Mouse (Mus musculus) hindbrain, embryonic 10.5 days (tissue): Measurements from ENCODE around the gene 1810010H24Rik. TPM values are rescaled to one million over a fixed set of nuclear protein-coding genes. Genes with fewer than 3 reads are reported as not detected.

Source experiments
- DNase-seq: peaks from one replicate; pipeline ENCODE4 v3.0.0-alpha.2; 2017; ENCODE audit warnings: low spot score
- H3K27ac ChIP-seq: fragments of 300-500 bp; sonication (generic); 2 replicates; pipeline ENCODE4 v1.5.1; 2016; ENCODE audit warnings: mild to moderate bottlenecking, moderate library complexity
- H3K27me3 ChIP-seq: fragments of 300-500 bp; sonication (generic); 2 replicates; pipeline ENCODE4 v1.6.1; 2016; ENCODE audit warnings: mild to moderate bottlenecking; ENCODE audit not compliant: poor library complexity, insufficient read depth, severe bottlenecking
- H3K36me3 ChIP-seq: fragments of 300-500 bp; sonication (generic); 2 replicates; pipeline ENCODE4 v1.6.1; 2016; ENCODE audit warnings: mild to moderate bottlenecking, moderate library complexity
- H3K4me1 ChIP-seq: fragments of 300-500 bp; sonication (generic); replicated peaks from 2 replicates; pipeline ENCODE4 v1.6.1; 2016; ENCODE audit warnings: mild to moderate bottlenecking
- H3K4me3 ChIP-seq: fragments of 300-500 bp; sonication (generic); 2 replicates; pipeline ENCODE4 v1.5.1; 2016; ENCODE audit warnings: mild to moderate bottlenecking, moderate library complexity
- H3K9me3 ChIP-seq: fragments of 300-500 bp; sonication (generic); 2 replicates; pipeline ENCODE4 v1.6.1; 2016; ENCODE audit warnings: mild to moderate bottlenecking, moderate library complexity
- WGBS: fragments of 180-500 bp; shearing (Covaris S2); methylation state at CpG from one replicate; pipeline ENCODE4 v1.1.7; 2016; 5-methylcytosine and 5-hydroxymethylcytosine counted together
- polyA plus RNA-seq: library from polyadenylated mRNA; unstranded; fragments of >200 nt; fragmentation: Nextera tagmentation; extraction: Ambion mirVana; gene quantifications from 2 replicates; pipeline ENCODE4 v1.2.1, GENCODE M21; 2016

Gene 1810010H24Rik
- polyA plus RNA-seq, 1 experiment from 2014 or later = 2.8 TPM

DNA sequence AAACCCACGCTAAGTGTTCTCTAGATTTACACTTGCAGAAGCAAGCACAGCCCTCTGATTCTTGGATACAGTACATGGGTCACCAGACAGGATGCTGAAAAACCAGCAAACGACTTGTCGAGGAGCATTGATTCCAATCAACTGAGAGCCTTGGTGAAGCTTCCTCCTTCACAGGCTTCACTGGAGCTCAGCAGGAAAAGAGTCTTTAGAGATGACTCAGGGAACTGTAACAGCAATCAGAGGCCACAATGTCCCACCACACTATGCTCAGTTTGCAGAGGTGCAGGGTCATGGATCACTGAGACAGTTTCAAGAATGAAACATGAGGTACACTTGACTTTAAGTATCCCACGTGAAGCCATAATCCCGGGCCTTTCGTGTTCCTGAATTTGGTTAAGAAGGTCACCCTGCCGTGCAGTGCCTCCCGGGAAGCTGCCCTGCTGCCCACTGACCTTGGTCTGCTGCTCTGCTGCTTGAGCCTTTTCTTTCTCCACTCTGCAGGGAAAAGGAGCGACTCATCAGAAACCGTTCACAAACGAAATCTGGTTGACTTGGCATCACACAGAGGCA lies 39.8 kb downstream of the 1810010H24Rik start:
- WGBS = 91% methylated on average over 11 of the region's 11 CpGs
- no peak for DNase-seq
- no peak overlapping the region for H3K4me3 ChIP-seq

More for the DNA sequence above, 39.8 kb downstream of the 1810010H24Rik start:
- Histone ChIP-seq H3K27ac (no peak overlapping the region), H3K9me3 (no peaks in the 10 kb centered on the region), H3K27me3 (no peaks in the 10 kb centered on the region), H3K4me1 (no peaks in the 10 kb centered on the region), H3K36me3 (peaks cover 96% of the 10 kb centered on the region)

Other genes with a start within 250 kb of the 1810010H24Rik start
- 8.1 and 10.1 TPM in 2 replicates for gene Polg2, start 246.1 kb upstream of the 1810010H24Rik start, polyA plus RNA-seq
- gene Ddx5, start 236.5 kb upstream of the 1810010H24Rik start, polyA plus RNA-seq = 285 and 301 TPM in 2 replicates
- 14.8 and 20.2 TPM in 2 replicates for gene Cep95, start 236.4 kb upstream of the 1810010H24Rik start, polyA plus RNA-seq
- 13.0 and 13.3 TPM in 2 replicates for gene Smurf2, start 105.0 kb upstream of the 1810010H24Rik start, polyA plus RNA-seq
- 653 and 682 TPM in 2 replicates for gene Kpna2, start 26.1 kb upstream of the 1810010H24Rik start, polyA plus RNA-seq
- 26.8 and 32.7 TPM in 2 replicates for gene Bptf, start 106.4 kb downstream of the 1810010H24Rik start, polyA plus RNA-seq
- 64.5 and 68.8 TPM in 2 replicates for gene Nol11, start 163.7 kb downstream of the 1810010H24Rik start, polyA plus RNA-seq